Mouse (Mus musculus): ENCODE measurements around the gene Olfr568.

The Olfr568 gene

DNA sequence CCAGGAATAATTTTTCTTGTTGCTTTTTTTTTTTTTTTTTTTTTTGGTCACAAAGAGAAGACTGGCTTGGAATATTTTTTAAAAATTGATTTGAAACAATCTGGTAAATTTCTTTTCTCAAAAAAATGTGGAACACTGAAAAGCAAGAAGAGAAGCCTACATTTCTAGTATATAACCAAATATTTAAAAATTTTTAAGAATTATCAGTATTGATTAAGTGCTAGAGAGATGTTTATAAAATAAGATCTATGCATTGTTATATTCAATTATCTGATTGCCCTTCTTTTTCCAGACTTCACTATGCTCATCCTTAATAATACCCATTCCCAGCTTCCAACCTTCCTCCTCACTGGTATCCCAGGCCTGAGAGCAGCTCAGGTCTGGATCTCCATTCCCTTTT, at the start of gene Olfr568:
Gene Olfr568 (plus strand): TSS at position 301 of the 400 bp plus-strand sequence.
- DNase-seq = no peak

GRCm38 (mm10) chr7:102855807-102856206, 21.1 kb upstream of the Olfr568 start:
- no peak for DNase-seq

- no peak for DNase-seq
These were observed 18.3 kb upstream of the Olfr568 start, which contains the start of gene Olfr566 for GRCm38 (mm10) chr7:102858665-102859064. Gene Olfr566 (minus strand): TSS chr7:102858765.

DNA sequence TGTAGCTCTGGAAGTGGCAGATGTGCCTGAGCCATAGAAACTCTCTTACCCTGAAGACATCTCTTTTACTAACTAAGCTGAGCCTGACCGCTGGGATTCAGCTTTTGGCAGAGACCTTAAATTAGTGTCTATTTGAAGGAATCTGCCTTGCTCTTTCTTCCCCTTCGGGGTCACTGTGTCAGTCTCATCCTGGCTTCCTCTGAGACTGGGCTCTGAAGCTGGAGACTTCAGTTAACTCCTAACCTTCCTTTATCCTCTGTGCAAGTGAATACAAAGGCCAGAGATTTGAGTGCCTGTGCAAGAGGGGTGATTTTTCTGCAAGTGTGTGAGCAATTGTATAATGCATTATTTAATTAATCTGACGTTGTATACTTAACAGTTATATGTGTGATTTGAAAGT, 13.9 kb downstream of the Olfr568 start, which contains the start of gene Olfr569:
Gene Olfr569 (minus strand): TSS at position 101 of the 400 bp plus-strand sequence.
- DNase-seq = no peak

DNA sequence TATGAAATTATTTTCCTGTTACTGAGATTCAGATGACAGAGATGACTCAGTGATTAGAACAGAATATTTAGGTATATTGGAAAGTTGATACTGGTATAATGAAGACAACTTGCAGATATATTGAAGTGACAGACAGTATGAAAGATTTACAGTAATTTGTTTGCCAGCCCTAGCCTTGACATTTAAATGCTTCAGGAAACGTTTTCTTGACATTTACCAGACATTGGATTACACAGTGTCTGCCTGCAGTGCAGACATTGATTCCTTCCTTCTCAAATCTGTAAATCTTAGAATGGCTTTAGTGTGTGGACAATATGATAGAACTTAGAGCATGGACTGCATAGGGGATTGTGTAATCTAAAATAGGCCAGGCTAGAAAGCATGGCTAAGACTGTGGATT, 38.3 kb downstream of the Olfr568 start:
- DNase-seq = no peak

GRCm38 (mm10) chr7:102916405-102916804, 39.5 kb downstream of the Olfr568 start:
- DNase-seq = no peak

DNA sequence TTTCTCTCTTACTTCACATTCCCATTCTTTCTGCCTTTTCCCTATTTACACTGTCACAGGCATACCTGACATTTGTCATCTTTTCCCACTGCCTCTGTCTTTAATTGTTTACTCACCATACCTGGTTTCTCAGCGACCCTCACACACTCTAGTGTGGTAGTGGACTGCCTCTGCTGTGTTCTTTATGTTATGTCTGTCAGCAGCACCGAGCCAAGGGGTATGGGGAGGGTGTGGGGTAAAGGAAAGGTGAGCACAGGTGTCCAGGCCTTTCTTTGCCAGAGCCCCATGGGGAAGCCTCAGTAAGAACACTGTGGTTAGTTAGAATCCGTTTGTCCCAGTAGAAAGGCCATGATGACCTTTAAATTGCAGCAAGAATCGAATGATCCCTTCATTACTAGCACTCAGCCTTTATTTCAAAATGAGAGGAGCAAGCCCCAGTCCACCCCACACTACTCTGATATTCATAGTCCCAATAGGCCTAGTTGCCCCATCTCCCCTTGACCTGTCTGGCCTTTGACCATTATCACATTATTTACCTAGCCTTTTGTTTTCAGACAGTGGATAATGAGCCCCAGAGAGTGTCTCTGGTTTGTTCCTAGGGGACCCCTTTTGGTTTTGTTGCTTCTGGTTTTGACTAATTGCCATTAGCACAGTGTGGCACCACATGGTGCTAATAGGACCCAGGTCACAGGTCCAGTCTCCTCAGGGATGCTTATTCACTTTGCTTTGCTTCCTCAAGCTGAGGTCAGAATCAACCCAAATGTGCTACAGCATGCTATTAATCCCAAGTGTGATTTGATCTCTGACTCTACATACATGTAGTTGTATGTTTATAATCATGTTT, 40.3 kb downstream of the Olfr568 start, which contains the start of gene Olfr571:
Gene Olfr571 (minus strand): TSS at position 505 of the 844 bp plus-strand sequence.
- DNase-seq = no peak

DNA sequence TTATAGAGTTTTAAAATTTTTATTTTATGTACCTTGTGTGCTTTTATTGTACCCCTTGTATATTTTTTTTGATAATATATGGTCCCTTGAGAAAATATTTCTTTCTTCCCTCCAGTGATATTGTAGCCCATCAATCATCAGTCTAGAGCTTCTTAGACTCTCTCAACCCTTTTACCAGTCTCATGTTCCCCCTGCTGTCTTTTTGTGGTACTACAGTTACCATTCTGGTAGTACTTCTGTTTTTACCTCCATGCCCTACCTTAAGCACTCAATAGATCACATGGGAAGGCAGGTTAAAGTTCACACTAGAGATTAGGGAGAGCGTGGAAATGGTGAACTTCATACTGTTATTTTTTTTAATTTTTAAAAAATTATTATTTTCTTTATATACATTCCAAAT, 42.7 kb downstream of the Olfr568 start:
- DNase-seq = peak; percentile 3

- no peak for DNase-seq
These were observed 47.2 kb downstream of the Olfr568 start, which contains the start of gene Olfr572 for GRCm38 (mm10) chr7:102924109-102924508. Gene Olfr572 (plus strand): TSS chr7:102924409.

- no peak for DNase-seq
These were observed 50.2 kb downstream of the Olfr568 start for GRCm38 (mm10) chr7:102927105-102927504.

Data from right cerebral cortex, adult 18-20 months (tissue).